Mouse (Mus musculus) CD4-positive naive resting alpha-beta T cell, adult 57 days (primary cell): Measurements from ENCODE around the gene Olfr167. TPM values are rescaled to one million over a fixed set of nuclear protein-coding genes. Genes with fewer than 3 reads are reported as not detected.

Experiments
- total RNA-seq: library from RNA; stranded (reverse); gene quantifications from one replicate; pipeline ENCODE4 v1.2.4, GENCODE M21; 2023

Olfr167 gene
- total RNA-seq, result not detected

GRCm38 (mm10) chr16:19522166-19522565 is at the start of gene Olfr167:
Olfr167 (minus strand) TSS chr16:19522266.

GRCm38 (mm10) chr16:19571709-19572108 is 49.6 kb upstream of the Olfr167 start, which contains the start of gene Olfr169:
Olfr169 (minus strand) TSS chr16:19571809.

GRCm38 (mm10) chr16:19535455-19535854 is 13.4 kb upstream of the Olfr167 start, which contains the start of gene Olfr168:
Olfr168 (minus strand) TSS chr16:19535555.

GRCm38 (mm10) chr16:19483394-19483793 is 38.7 kb downstream of the Olfr167 start, which contains the start of gene Olfr166:
Olfr166 (plus strand) TSS chr16:19483694.

Other genes starting within 250 kb of the Olfr167 start
- not detected for gene Olfr164, start 208.2 kb downstream of the Olfr167 start, total RNA-seq
- not detected for gene Olfr165, start 99.1 kb downstream of the Olfr167 start, total RNA-seq
- gene Olfr166, start 38.6 kb downstream of the Olfr167 start, total RNA-seq, result not detected
- not detected for gene Olfr168, start 13.3 kb upstream of the Olfr167 start, total RNA-seq
- not detected for gene Olfr169, start 49.5 kb upstream of the Olfr167 start, total RNA-seq
- not detected for gene Olfr170, start 89.6 kb upstream of the Olfr167 start, total RNA-seq
- gene Olfr171, start 107.7 kb upstream of the Olfr167 start, total RNA-seq, result not detected
- gene Lamp3, start 184.1 kb upstream of the Olfr167 start, total RNA-seq, result not detected
- 12.1 TPM for gene B3gnt5, start 237.9 kb upstream of the Olfr167 start, total RNA-seq